Mouse (Mus musculus) small intestine, adult 2 months (tissue): ENCODE results near the gene Pde9a.

Source experiments
- CTCF ChIP-seq: fragments of 200-500 bp; IDR thresholded peaks from 2 replicates; pipeline ENCODE4 v1.5.1; 2012; ENCODE audit warnings: low read depth, mild to moderate bottlenecking, control low read depth, inconsistent platforms, low read length, moderate library complexity, mixed read lengths; ENCODE audit not compliant: insufficient replicate concordance, insufficient read length; ENCODE audit errors: extremely low read depth
- POLR2A ChIP-seq: fragments of 200-500 bp; IDR thresholded peaks from 2 replicates; pipeline ENCODE4 v1.6.1; 2012; ENCODE audit warnings: low read depth, mild to moderate bottlenecking, control low read depth, inconsistent platforms, low read length, moderate library complexity

GRCm38 (mm10) chr17:31379863-31380262 lies 6.1 kb upstream of the Pde9a start:
- TF ChIP-seq POLR2A (no peak), CTCF (no peak)
